Comparison of ENCODE assay signal across 10 mouse cellular contexts in the genomic region with DNA sequence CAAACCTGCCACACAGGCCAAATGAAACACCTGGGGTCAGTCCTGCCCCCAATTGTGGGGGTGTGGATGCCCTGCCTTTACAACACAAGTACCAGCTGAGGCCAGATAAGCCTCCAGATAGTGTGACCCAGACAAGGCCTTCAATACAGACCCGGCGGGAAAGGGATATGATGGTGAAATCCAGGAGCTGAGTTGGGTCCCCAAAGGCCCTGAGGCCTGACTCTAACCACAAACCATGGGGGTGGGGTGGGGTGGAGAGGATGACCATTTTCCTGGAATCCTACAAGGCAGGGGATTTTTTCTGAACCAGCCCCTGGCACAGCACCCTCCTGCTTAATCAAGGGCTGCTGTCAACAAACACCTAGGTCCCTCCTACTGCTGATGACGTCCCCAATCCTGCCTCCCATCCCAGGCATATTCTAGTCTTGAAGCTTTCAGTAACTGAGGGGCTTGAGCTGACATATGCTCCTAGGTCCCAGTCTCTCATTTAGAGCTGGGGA. TPM values are rescaled to one million over a fixed set of nuclear protein-coding genes. Genes with fewer than 3 reads are reported as not detected.
"Had no signal": no experiment of that assay in that cellular context is flagged by ENCODE, and none has a peak within 500 bp of the region (broad histone marks: within the 10 kb centered on the region; RNA-seq: fewer than 3 reads in every experiment).

No protein-coding gene starts in this region.

- DNase-seq: thymus, adult 18-20 months; thymus, postnatal 36 days had no signal

- H3K27ac ChIP-seq: liver, embryonic 13.5 days; macrophage; midbrain, embryonic 15.5 days; neural tube, embryonic 13.5 days had no signal

- H3K9me3 ChIP-seq: liver, embryonic 13.5 days; lung, embryonic 15.5 days; midbrain, embryonic 12.5 days; midbrain, embryonic 15.5 days; neural tube, embryonic 13.5 days had no signal

- H3K9ac ChIP-seq: liver, embryonic 13.5 days; lung, embryonic 15.5 days; midbrain, embryonic 15.5 days had no signal

- H3K27me3 ChIP-seq: liver, embryonic 13.5 days; lung, embryonic 15.5 days; midbrain, embryonic 12.5 days; midbrain, embryonic 15.5 days; neural tube, embryonic 13.5 days had no signal

- H3K36me3 ChIP-seq: lung, embryonic 15.5 days; midbrain, embryonic 12.5 days; midbrain, embryonic 15.5 days had no signal

RNA-seq across cellular contexts. Expression of gene Vasn, which starts 0.8 kb away (rescaled TPM):
- total RNA-seq: megakaryocyte, adult 5-6 weeks had no signal

RNA-seq across cellular contexts. Expression of gene Glis2, which starts 44.4 kb away (rescaled TPM):
- total RNA-seq: neutrophil, adult 5-6 weeks had no signal
